Mouse (Mus musculus): ENCODE data around the gene Dnah6. TPM values are rescaled to one million over a fixed set of nuclear protein-coding genes. Genes with fewer than 3 reads are reported as not detected.

Gene Dnah6
- total and polyA plus RNA-seq, 2 experiments: not detected

DNA sequence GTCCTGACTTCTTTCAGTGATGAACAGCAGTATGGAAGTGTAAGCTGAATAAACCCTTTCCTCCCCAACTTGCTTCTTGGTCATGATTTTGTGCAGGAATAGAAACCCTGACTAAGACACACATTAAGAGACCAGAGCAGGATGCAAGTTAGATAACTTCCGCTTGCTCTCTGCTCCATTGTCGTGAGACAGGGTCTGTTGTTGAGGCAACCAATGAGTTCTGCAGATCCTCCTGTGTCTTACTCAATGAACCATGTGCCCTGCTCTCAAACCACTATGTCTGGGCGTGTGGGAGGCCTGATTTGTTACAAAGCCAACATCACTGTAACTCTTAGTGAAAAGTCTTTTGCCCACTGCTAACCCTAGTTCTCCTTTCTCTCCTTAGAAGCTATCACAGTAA, 250.4 kb downstream of the Dnah6 start:
- TF ChIP-seq CTCF (IDR thresholded peaks at IDR 0.05; ENCODE audit: low read depth, low read length) (no peak), POLR2A (IDR thresholded peaks at IDR 0.05; ENCODE audit: extremely low read depth, insufficient read depth, low read length) (no peak)
- no peaks in the 10 kb centered on the region for H3K79me2 ChIP-seq (ENCODE audit: control insufficient read depth, insufficient read depth, low read length)
- H3K27ac ChIP-seq (replicated peaks; ENCODE audit: insufficient read depth, low read depth, low read length): no peak overlapping the region
- H3K9ac ChIP-seq (ENCODE audit: low read depth, low read length): no peak overlapping the region
- H3K27me3 ChIP-seq (ENCODE audit: control insufficient read depth, insufficient read depth, low read length): no peaks in the 10 kb centered on the region
- H3K36me3 ChIP-seq (ENCODE audit: control insufficient read depth, insufficient read depth, low read length): no peaks in the 10 kb centered on the region
- H3K4me3 ChIP-seq (ENCODE audit: insufficient read depth, low read depth, low read length): no peak overlapping the region
- DNase-seq (ENCODE audit: extremely low read depth, low read depth, low spot score): no peak
- H3K4me1 ChIP-seq (ENCODE audit: control insufficient read depth, insufficient read depth, low read length): no peaks in the 10 kb centered on the region
- WGBS: 82% methylated on average over 3 of the region's 3 CpGs

DNA sequence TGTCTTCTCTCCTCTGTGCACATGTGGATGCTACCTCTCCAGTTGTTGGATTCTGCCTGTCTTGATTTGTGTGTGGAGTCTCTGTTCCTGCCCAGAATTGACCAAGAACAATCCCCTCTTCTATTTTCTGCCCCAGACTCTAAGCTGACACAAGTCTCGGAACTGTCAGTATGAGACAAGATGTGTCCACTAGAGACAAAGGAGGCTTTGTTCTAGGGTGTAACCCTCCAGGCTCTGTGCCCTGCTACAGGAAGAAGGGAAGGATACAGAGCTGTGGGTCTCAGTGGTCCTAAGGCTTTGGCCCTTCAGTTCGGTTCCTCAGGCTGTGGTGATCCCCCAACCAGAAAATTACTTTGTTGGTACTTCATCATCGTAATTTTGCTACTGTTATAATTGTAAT, 251.7 kb downstream of the Dnah6 start:
- H3K4me3 ChIP-seq (ENCODE audit: insufficient read depth, low read depth, low read length): no peak overlapping the region
- no peak for DNase-seq (ENCODE audit: extremely low read depth, low read depth, low spot score)
- no peak overlapping the region for H3K9ac ChIP-seq (ENCODE audit: low read depth, low read length)
- H3K27me3 ChIP-seq (ENCODE audit: control insufficient read depth, insufficient read depth, low read length): no peaks in the 10 kb centered on the region
- H3K27ac ChIP-seq (replicated peaks; ENCODE audit: insufficient read depth, low read depth, low read length): no peak overlapping the region
- H3K79me2 ChIP-seq (ENCODE audit: control insufficient read depth, insufficient read depth, low read length): no peaks in the 10 kb centered on the region
- TF ChIP-seq POLR2A (IDR thresholded peaks at IDR 0.05; ENCODE audit: extremely low read depth, insufficient read depth, low read length) (no peak), CTCF (IDR thresholded peaks at IDR 0.05; ENCODE audit: low read depth, low read length) (no peak)
- WGBS: 87% methylated on average over 3 of the region's 3 CpGs
- no peaks in the 10 kb centered on the region for H3K4me1 ChIP-seq (ENCODE audit: control insufficient read depth, insufficient read depth, low read length)
- no peaks in the 10 kb centered on the region for H3K36me3 ChIP-seq (ENCODE audit: control insufficient read depth, insufficient read depth, low read length)

Other genes starting within 250 kb of the Dnah6 start
- 140 and 163 TPM in 2 replicates for gene Suclg1, start 26.7 kb upstream of the Dnah6 start, total RNA-seq (2014; rRNA removed)
- gene Suclg1, start 26.7 kb upstream of the Dnah6 start, polyA plus RNA-seq (2012; rRNA removed): 136 and 186 TPM in 2 replicates
- not detected in 2 replicates for gene 4931417E11Rik, start 248.0 kb upstream of the Dnah6 start, total RNA-seq (2014; rRNA removed)
- not detected in 2 replicates for gene 4931417E11Rik, start 248.0 kb upstream of the Dnah6 start, polyA plus RNA-seq (2012; rRNA removed)